Mouse (Mus musculus) liver, embryonic 14.5 days (tissue): ENCODE measurements at regions not wholly inside any gene's neighbourhood (a gene's known extent, or its start where the extent isn't known, plus 50 kb on each side); places are given as distances from the start of the nearest gene placed in this dataset.

Experiments
- CTCF ChIP-seq: IDR thresholded peaks from 2 replicates; pipeline ENCODE4 v1.5.1; 2016; ENCODE audit warnings: antibody characterized with exemption, low read depth, control low read depth
- EP300 ChIP-seq: IDR thresholded peaks from 2 replicates; pipeline ENCODE4 v1.6.1; 2016; ENCODE audit warnings: antibody characterized with exemption, low read depth

- TF ChIP-seq CTCF (no peak), EP300 (no peak)
These were observed 106.9 kb upstream of the Nectin3 start for GRCm38 (mm10) chr16:46605001-46605878.
